Mouse (Mus musculus): ENCODE results near the gene Frat2. TPM values are rescaled to one million over a fixed set of nuclear protein-coding genes. Genes with fewer than 3 reads are reported as not detected.

Gene Frat2
- total RNA-seq, 2 experiments from 2014 or later, result 13.3 to 14.1 TPM

Other genes starting within 250 kb of the Frat2 start
- gene Slit1, start 104.5 kb downstream of the Frat2 start, total RNA-seq (2021), result 10 to 100 TPM; 56.8 to 70.8 TPM
- gene Arhgap19, start 46.1 kb downstream of the Frat2 start, total RNA-seq (2021), result 1 to 10 TPM; 4.2 to 4.3 TPM
- 10 to 100 TPM; 20.4 to 21.7 TPM for gene Frat1, start 18.2 kb downstream of the Frat2 start, total RNA-seq (2021)
- gene Rrp12, start 48.0 kb upstream of the Frat2 start, total RNA-seq (2021), result 10 to 100 TPM; 33.0 to 33.5 TPM
- gene Pgam1, start 63.8 kb upstream of the Frat2 start, total RNA-seq (2021), result 100 to 1,000 TPM; 288 to 313 TPM
- gene Exosc1, start 85.3 kb upstream of the Frat2 start, total RNA-seq (2021), result 10 to 100 TPM; 30.8 to 36.8 TPM
- gene Zdhhc16, start 85.3 kb upstream of the Frat2 start, total RNA-seq (2021), result 10 to 100 TPM; 67.6 to 72.9 TPM
- 10 to 100 TPM; 38.4 to 51.1 TPM for gene Mms19, start 133.0 kb upstream of the Frat2 start, total RNA-seq (2021)
- gene Ubtd1, start 133.6 kb upstream of the Frat2 start, total RNA-seq (2021), result 10 to 100 TPM; 12.7 to 13.5 TPM
- not detected for gene Ankrd2, start 187.9 kb upstream of the Frat2 start, total RNA-seq (2021)
- 10 to 100 TPM in 1 of 2 experiments, 1 to 10 TPM in 1; 9.0 to 10.2 TPM for gene Hoga1, start 197.5 kb upstream of the Frat2 start, total RNA-seq (2021)
- 1 to 10 TPM; 2.2 to 2.6 TPM for gene 4933411K16Rik, start 204.1 kb upstream of the Frat2 start, total RNA-seq (2021)
- gene Morn4, start 238.2 kb upstream of the Frat2 start, total RNA-seq (2021), result 100 to 1,000 TPM; 108 to 113 TPM
- 10 to 100 TPM; 39.5 TPM for gene Pi4k2a, start 242.3 kb upstream of the Frat2 start, total RNA-seq (2021)